Mouse (Mus musculus): ENCODE data around the gene Opalin. TPM values are rescaled to one million over a fixed set of nuclear protein-coding genes. Genes with fewer than 3 reads are reported as not detected.

Opalin gene
- polyA plus RNA-seq, 1 experiment from 2014 or later, result not detected

- Histone ChIP-seq H3K27me3 (ENCODE audit: insufficient read depth, low read length) (no peaks in the 10 kb centered on the region), H3K9me3 (ENCODE audit: low read length) (no peaks in the 10 kb centered on the region), H3K27ac (ENCODE audit: low read depth) (no peak overlapping the region), H3K36me3 (replicated peaks; ENCODE audit: insufficient read depth, low read length) (no peaks in the 10 kb centered on the region), H3K4me2 (ENCODE audit: low read depth, low read length) (no peak overlapping the region), H3K9ac (replicated peaks) (no peak overlapping the region), H3K4me3 (ENCODE audit: low read depth, low read length) (no peak overlapping the region), H3K4me1 (ENCODE audit: insufficient read depth) (no peaks in the 10 kb centered on the region)
- 47% methylated on average over 8 of the region's 8 CpGs for WGBS (ENCODE audit: insufficient replicate concordance)
- ATAC-seq (no peak), DNase-seq (no peak)
- TF ChIP-seq EP300 (IDR thresholded peaks at IDR 0.05; ENCODE audit: low read depth) (no peak), CTCF (IDR thresholded peaks at IDR 0.05; ENCODE audit: low read depth) (peak; percentile 55)
Observed at GRCm38 (mm10) chr19:41104922-41105321, 28.0 kb upstream of the Opalin start.

DNA sequence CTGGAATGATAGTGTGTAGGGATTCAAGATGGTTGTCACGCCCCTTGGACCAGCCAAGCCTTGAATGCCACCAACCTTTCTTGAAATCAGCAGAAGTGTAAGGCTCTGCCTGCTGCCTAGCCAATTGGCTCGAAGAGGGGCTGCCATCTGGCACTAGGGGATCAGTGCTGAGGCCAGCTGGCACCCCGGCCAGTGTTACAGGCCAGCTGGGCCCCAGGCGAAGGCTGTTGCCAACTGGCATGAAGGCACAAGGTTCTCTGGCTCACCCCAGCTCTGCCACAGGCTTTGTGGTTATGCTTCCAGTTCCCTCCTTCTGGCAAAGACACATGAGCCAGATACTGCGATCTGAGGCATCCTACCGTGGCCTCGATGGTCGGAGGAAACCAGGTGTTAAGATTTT, 24.5 kb upstream of the Opalin start:
- no peak overlapping the region for H3K4me2 ChIP-seq (ENCODE audit: low read depth, low read length)
- H3K27me3 ChIP-seq (ENCODE audit: insufficient read depth, low read length), result no peaks in the 10 kb centered on the region
- no peak overlapping the region for H3K4me3 ChIP-seq (ENCODE audit: low read depth, low read length)
- H3K9me3 ChIP-seq (ENCODE audit: low read length), result no peaks in the 10 kb centered on the region
- H3K36me3 ChIP-seq (replicated peaks; ENCODE audit: insufficient read depth, low read length), result no peaks in the 10 kb centered on the region
- WGBS (ENCODE audit: insufficient replicate concordance), result 71% methylated on average over 8 of the region's 8 CpGs
- no peak for DNase-seq
- no peak overlapping the region for H3K9ac ChIP-seq (replicated peaks)
- H3K4me1 ChIP-seq (ENCODE audit: insufficient read depth), result no peaks in the 10 kb centered on the region
- ATAC-seq, result no peak
- TF ChIP-seq CTCF (IDR thresholded peaks at IDR 0.05; ENCODE audit: low read depth), result no peak
- H3K27ac ChIP-seq (ENCODE audit: low read depth), result no peak overlapping the region

- no peak overlapping the region for H3K4me2 ChIP-seq (ENCODE audit: low read depth, low read length)
- ATAC-seq (no peak), DNase-seq (no peak)
- H3K4me3 ChIP-seq (ENCODE audit: low read depth, low read length), result no peak overlapping the region
- H3K27ac ChIP-seq (ENCODE audit: low read depth), result no peak overlapping the region
- no peaks in the 10 kb centered on the region for H3K9me3 ChIP-seq (ENCODE audit: low read length)
- no peaks in the 10 kb centered on the region for H3K27me3 ChIP-seq (ENCODE audit: insufficient read depth, low read length)
- no peaks in the 10 kb centered on the region for H3K36me3 ChIP-seq (replicated peaks; ENCODE audit: insufficient read depth, low read length)
- H3K9ac ChIP-seq (replicated peaks), result no peak overlapping the region
- no peak for TF ChIP-seq EP300 (IDR thresholded peaks at IDR 0.05; ENCODE audit: low read depth)
- TF ChIP-seq CTCF (IDR thresholded peaks at IDR 0.05; ENCODE audit: low read depth), result no peak
- no peaks in the 10 kb centered on the region for H3K4me1 ChIP-seq (ENCODE audit: insufficient read depth)
- WGBS (ENCODE audit: insufficient replicate concordance), result 85% methylated on average over 7 of the region's 7 CpGs
Observed at GRCm38 (mm10) chr19:41100863-41101262, 23.9 kb upstream of the Opalin start.

- no peaks in the 10 kb centered on the region for H3K27me3 ChIP-seq (ENCODE audit: insufficient read depth, low read length)
- TF ChIP-seq EP300 (IDR thresholded peaks at IDR 0.05; ENCODE audit: low read depth) (no peak), CTCF (IDR thresholded peaks at IDR 0.05; ENCODE audit: low read depth) (no peak)
- H3K36me3 ChIP-seq (replicated peaks; ENCODE audit: insufficient read depth, low read length), result no peaks in the 10 kb centered on the region
- no peak overlapping the region for H3K4me2 ChIP-seq (ENCODE audit: low read depth, low read length)
- WGBS (ENCODE audit: insufficient replicate concordance), result 58% methylated on average over 4 of the region's 4 CpGs
- no peaks in the 10 kb centered on the region for H3K4me1 ChIP-seq (ENCODE audit: insufficient read depth)
- no peak overlapping the region for H3K9ac ChIP-seq (replicated peaks)
- DNase-seq (no peak), ATAC-seq (no peak)
- no peak overlapping the region for H3K27ac ChIP-seq (ENCODE audit: low read depth)
- H3K9me3 ChIP-seq (ENCODE audit: low read length), result no peaks in the 10 kb centered on the region
- no peak overlapping the region for H3K4me3 ChIP-seq (ENCODE audit: low read depth, low read length)
Observed at GRCm38 (mm10) chr19:41097038-41097437, 20.1 kb upstream of the Opalin start.

DNA sequence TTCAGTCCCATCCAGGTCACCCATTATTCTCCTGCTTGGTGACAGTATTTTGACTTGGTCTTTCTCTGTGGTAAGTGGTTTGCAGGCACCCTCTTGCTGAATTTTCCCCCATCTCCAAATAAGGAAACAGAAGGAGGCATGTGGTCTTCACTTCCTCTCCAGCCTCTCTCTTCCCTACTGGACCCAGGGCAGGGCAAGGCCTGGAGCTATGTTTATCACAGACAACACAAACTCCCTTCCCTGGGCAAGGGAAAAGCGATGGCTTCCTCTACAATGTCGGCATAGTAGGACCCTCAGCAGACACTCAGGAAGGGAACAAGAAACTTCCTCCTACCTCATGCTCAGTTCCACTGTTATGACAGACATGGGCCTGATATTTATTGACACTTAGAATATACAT, 15.0 kb upstream of the Opalin start:
- TF ChIP-seq CTCF (IDR thresholded peaks at IDR 0.05; ENCODE audit: low read depth) (no peak), EP300 (IDR thresholded peaks at IDR 0.05; ENCODE audit: low read depth) (no peak)
- Histone ChIP-seq H3K27ac (ENCODE audit: low read depth) (no peak overlapping the region), H3K4me1 (ENCODE audit: insufficient read depth) (no peaks in the 10 kb centered on the region), H3K36me3 (replicated peaks; ENCODE audit: insufficient read depth, low read length) (no peaks in the 10 kb centered on the region), H3K27me3 (ENCODE audit: insufficient read depth, low read length) (peaks cover 10% of the 10 kb centered on the region), H3K9me3 (ENCODE audit: low read length) (no peaks in the 10 kb centered on the region), H3K9ac (replicated peaks) (no peak overlapping the region), H3K4me3 (ENCODE audit: low read depth, low read length) (no peak overlapping the region), H3K4me2 (ENCODE audit: low read depth, low read length) (no peak overlapping the region)
- no peak for ATAC-seq
- 29% methylated on average over 2 of the region's 2 CpGs for WGBS (ENCODE audit: insufficient replicate concordance)
- no peak for DNase-seq

- Histone ChIP-seq H3K27ac (ENCODE audit: low read depth) (no peak overlapping the region), H3K27me3 (ENCODE audit: insufficient read depth, low read length) (peaks cover 10% of the 10 kb centered on the region), H3K4me1 (ENCODE audit: insufficient read depth) (no peaks in the 10 kb centered on the region), H3K4me3 (ENCODE audit: low read depth, low read length) (no peak overlapping the region), H3K9ac (replicated peaks) (no peak overlapping the region), H3K36me3 (replicated peaks; ENCODE audit: insufficient read depth, low read length) (no peaks in the 10 kb centered on the region), H3K4me2 (ENCODE audit: low read depth, low read length) (no peak overlapping the region), H3K9me3 (ENCODE audit: low read length) (no peaks in the 10 kb centered on the region)
- no peak for TF ChIP-seq EP300 (IDR thresholded peaks at IDR 0.05; ENCODE audit: low read depth)
- peak; percentile 81 for TF ChIP-seq CTCF (IDR thresholded peaks at IDR 0.05; ENCODE audit: low read depth)
- DNase-seq (peak; percentile 66), ATAC-seq (no peak)
- WGBS (ENCODE audit: insufficient replicate concordance), result 8% methylated on average over 5 of the region's 5 CpGs
Observed at GRCm38 (mm10) chr19:41089833-41090232, 12.9 kb upstream of the Opalin start.

GRCm38 (mm10) chr19:41088491-41088890, 11.6 kb upstream of the Opalin start:
- no peaks in the 10 kb centered on the region for H3K9me3 ChIP-seq (ENCODE audit: low read length)
- TF ChIP-seq CTCF (IDR thresholded peaks at IDR 0.05; ENCODE audit: low read depth) (no peak), EP300 (IDR thresholded peaks at IDR 0.05; ENCODE audit: low read depth) (no peak)
- ATAC-seq, result no peak
- DNase-seq, result peak; percentile 22
- no peaks in the 10 kb centered on the region for H3K4me1 ChIP-seq (ENCODE audit: insufficient read depth)
- H3K27me3 ChIP-seq (ENCODE audit: insufficient read depth, low read length), result peaks cover 10% of the 10 kb centered on the region
- H3K27ac ChIP-seq (ENCODE audit: low read depth), result no peak overlapping the region
- H3K4me3 ChIP-seq (ENCODE audit: low read depth, low read length), result no peak overlapping the region
- 35% methylated on average over 18 of the region's 18 CpGs for WGBS (ENCODE audit: insufficient replicate concordance)
- peak overlapping the region; percentile 53 for H3K4me2 ChIP-seq (ENCODE audit: low read depth, low read length)
- no peak overlapping the region for H3K9ac ChIP-seq (replicated peaks)
- no peaks in the 10 kb centered on the region for H3K36me3 ChIP-seq (replicated peaks; ENCODE audit: insufficient read depth, low read length)
